Mouse (Mus musculus): ENCODE results near the gene Tbc1d24. TPM values are rescaled to one million over a fixed set of nuclear protein-coding genes. Genes with fewer than 3 reads are reported as not detected.
A peak's percentile ranks its signal among the peaks of the same experiment; 100 is the strongest.

Gene Tbc1d24
- polyA plus RNA-seq, 1 experiment from 2014 or later: 6.9 TPM

- ATAC-seq (ENCODE audit: low read depth) (no peak), DNase-seq (no peak)
- Histone ChIP-seq H3K4me1 (replicated peaks) (peaks cover 37% of the 10 kb centered on the region), H3K4me3 (replicated peaks) (no peak overlapping the region), H3K27me3 (no peaks in the 10 kb centered on the region), H3K36me3 (peaks cover 20% of the 10 kb centered on the region), H3K9me3 (replicated peaks) (no peaks in the 10 kb centered on the region), H3K27ac (no peak overlapping the region), H3K9ac (no peak overlapping the region), H3K4me2 (no peak overlapping the region)
- 71% methylated on average over 5 of the region's 5 CpGs for WGBS (ENCODE audit: insufficient replicate concordance)
Measured at GRCm38 (mm10) chr17:24161466-24161865, 43.9 kb downstream of the Tbc1d24 start.

GRCm38 (mm10) chr17:24157526-24157925 lies 47.8 kb downstream of the Tbc1d24 start:
- H3K36me3 ChIP-seq: peaks cover 7% of the 10 kb centered on the region; the same call in 1 of the 2 replicates
- 95% methylated on average over 4 of the region's 4 CpGs for WGBS (ENCODE audit: insufficient replicate concordance)

GRCm38 (mm10) chr17:24157121-24157520 lies 48.2 kb downstream of the Tbc1d24 start:
- 78% methylated on average over 6 of the region's 6 CpGs for WGBS (ENCODE audit: insufficient replicate concordance)
- Histone ChIP-seq H3K36me3 (peaks cover 7% of the 10 kb centered on the region; the same call in 1 of the 2 replicates), H3K9me3 (replicated peaks) (no peaks in the 10 kb centered on the region)

More at GRCm38 (mm10) chr17:24157526-24157925, 47.8 kb downstream of the Tbc1d24 start:
- Histone ChIP-seq H3K4me3 (replicated peaks) (no peak overlapping the region), H3K27ac (no peak overlapping the region), H3K9me3 (replicated peaks) (no peaks in the 10 kb centered on the region), H3K27me3 (no peaks in the 10 kb centered on the region), H3K9ac (no peak overlapping the region), H3K4me2 (no peak overlapping the region), H3K4me1 (replicated peaks) (peaks cover 39% of the 10 kb centered on the region)
- DNase-seq (no peak), ATAC-seq (ENCODE audit: low read depth) (no peak)

GRCm38 (mm10) chr17:24156394-24156793 lies 49.0 kb downstream of the Tbc1d24 start:
- H3K4me2 ChIP-seq: no peak overlapping the region
- no peak overlapping the region for H3K27ac ChIP-seq
- H3K9me3 ChIP-seq (replicated peaks): no peaks in the 10 kb centered on the region
- DNase-seq: no peak
- ATAC-seq (ENCODE audit: low read depth): no peak
- H3K4me1 ChIP-seq (replicated peaks): peaks cover 38% of the 10 kb centered on the region
- no peaks in the 10 kb centered on the region for H3K27me3 ChIP-seq
- H3K36me3 ChIP-seq: peaks cover 7% of the 10 kb centered on the region; the same call in 1 of the 2 replicates
- H3K4me3 ChIP-seq (replicated peaks): no peak overlapping the region
- H3K9ac ChIP-seq: no peak overlapping the region
- WGBS (ENCODE audit: insufficient replicate concordance): 78% methylated on average over 3 of the region's 3 CpGs

More at GRCm38 (mm10) chr17:24157121-24157520, 48.2 kb downstream of the Tbc1d24 start:
- ATAC-seq (ENCODE audit: low read depth): no peak
- Histone ChIP-seq H3K4me1 (replicated peaks) (peaks cover 38% of the 10 kb centered on the region), H3K4me2 (no peak overlapping the region), H3K9ac (no peak overlapping the region), H3K27me3 (no peaks in the 10 kb centered on the region), H3K4me3 (replicated peaks) (no peak overlapping the region), H3K27ac (no peak overlapping the region)
- no peak for DNase-seq

- Histone ChIP-seq H3K9ac (no peak overlapping the region), H3K9me3 (replicated peaks) (no peaks in the 10 kb centered on the region), H3K27ac (no peak overlapping the region), H3K36me3 (peaks cover 7% of the 10 kb centered on the region; the same call in 1 of the 2 replicates), H3K27me3 (no peaks in the 10 kb centered on the region), H3K4me2 (no peak overlapping the region), H3K4me1 (replicated peaks) (peaks cover 44% of the 10 kb centered on the region), H3K4me3 (replicated peaks) (no peak overlapping the region)
- ATAC-seq (ENCODE audit: low read depth): no peak
- no peak for DNase-seq
- 88% methylated on average over 9 of the region's 9 CpGs for WGBS (ENCODE audit: insufficient replicate concordance)
Measured at GRCm38 (mm10) chr17:24155742-24156141, 49.6 kb downstream of the Tbc1d24 start.

GRCm38 (mm10) chr17:24154463-24154862 lies 50.9 kb downstream of the Tbc1d24 start:
- Histone ChIP-seq H3K27ac (no peak overlapping the region; the same call in 1 of the 2 replicates), H3K36me3 (peaks cover 7% of the 10 kb centered on the region; the same call in 1 of the 2 replicates), H3K4me1 (replicated peaks) (peaks cover 44% of the 10 kb centered on the region), H3K27me3 (no peaks in the 10 kb centered on the region), H3K9ac (no peak overlapping the region), H3K4me3 (replicated peaks) (no peak overlapping the region), H3K4me2 (no peak overlapping the region), H3K9me3 (replicated peaks) (no peaks in the 10 kb centered on the region)
- WGBS (ENCODE audit: insufficient replicate concordance): 66% methylated on average over 3 of the region's 3 CpGs
- ATAC-seq (ENCODE audit: low read depth): no peak
- no peak for DNase-seq

GRCm38 (mm10) chr17:24151890-24152563 lies 53.3 kb downstream of the Tbc1d24 start:
- peak; percentile 89 for DNase-seq
- peak overlapping the region; percentile 71 for H3K9ac ChIP-seq
- peak overlapping the region; percentile 78 for H3K4me2 ChIP-seq
- H3K9me3 ChIP-seq (replicated peaks): no peaks in the 10 kb centered on the region
- peak overlapping the region; percentile 55 for H3K4me3 ChIP-seq (replicated peaks)
- under 1% methylated on average over 26 of the region's 26 CpGs for WGBS (ENCODE audit: insufficient replicate concordance)
- peak overlapping the region; percentile 84 for H3K27ac ChIP-seq
- H3K27me3 ChIP-seq: no peaks in the 10 kb centered on the region
- ATAC-seq (ENCODE audit: low read depth): peak; percentile 99
- peaks cover 44% of the 10 kb centered on the region for H3K4me1 ChIP-seq (replicated peaks)
- 0 out of 2 replicates have a peak, but pooled peaks cover 3% of the 10 kb centered on the region for H3K36me3 ChIP-seq

GRCm38 (mm10) chr17:24151382-24151781 lies 54.0 kb downstream of the Tbc1d24 start:
- Histone ChIP-seq H3K4me2 (peak overlapping the region; percentile 78), H3K4me1 (replicated peaks) (peaks cover 44% of the 10 kb centered on the region), H3K9me3 (replicated peaks) (no peaks in the 10 kb centered on the region), H3K27ac (peak overlapping the region; percentile 84; the same call in 1 of the 2 replicates), H3K36me3 (0 out of 2 replicates have a peak, but pooled peaks cover 3% of the 10 kb centered on the region), H3K27me3 (no peaks in the 10 kb centered on the region), H3K9ac (peak overlapping the region; percentile 71), H3K4me3 (replicated peaks) (peak overlapping the region; percentile 55)
- 18% methylated on average over 7 of the region's 7 CpGs for WGBS (ENCODE audit: insufficient replicate concordance)
- ATAC-seq (ENCODE audit: low read depth): no peak
- no peak for DNase-seq

GRCm38 (mm10) chr17:24150824-24151223 lies 54.5 kb downstream of the Tbc1d24 start, which contains the start of gene Pdpk1:
Gene Pdpk1, minus strand, starts transcription at chr17:24150924.
- Histone ChIP-seq H3K4me3 (replicated peaks) (peak within 1 kb of the TSS; percentile 55), H3K27me3 (no peaks in the 10 kb centered on the region), H3K36me3 (0 out of 2 replicates have a peak, but pooled peaks cover 3% of the 10 kb centered on the region), H3K4me2 (peak within 1 kb of the TSS; percentile 78), H3K9me3 (replicated peaks) (no peaks in the 10 kb centered on the region), H3K9ac (peak within 1 kb of the TSS; percentile 71), H3K4me1 (replicated peaks) (peaks cover 44% of the 10 kb centered on the region), H3K27ac (peak within 1 kb of the TSS; percentile 84)
- ATAC-seq (ENCODE audit: low read depth): no peak
- WGBS (ENCODE audit: insufficient replicate concordance): 84% methylated on average over 2 of the region's 2 CpGs
- no peak for DNase-seq

GRCm38 (mm10) chr17:24149421-24149820 lies 55.9 kb downstream of the Tbc1d24 start:
- Histone ChIP-seq H3K9me3 (replicated peaks) (no peaks in the 10 kb centered on the region), H3K4me3 (replicated peaks) (no peak overlapping the region), H3K9ac (no peak overlapping the region), H3K27ac (no peak overlapping the region), H3K27me3 (no peaks in the 10 kb centered on the region), H3K4me1 (replicated peaks) (peaks cover 35% of the 10 kb centered on the region), H3K4me2 (no peak overlapping the region), H3K36me3 (no peaks in the 10 kb centered on the region)
- WGBS (ENCODE audit: insufficient replicate concordance): 80% methylated on average over 7 of the region's 7 CpGs
- ATAC-seq (ENCODE audit: low read depth) (no peak), DNase-seq (no peak)

GRCm38 (mm10) chr17:24142897-24143296 lies 62.5 kb downstream of the Tbc1d24 start:
- H3K4me3 ChIP-seq (replicated peaks): 0 out of 2 replicates have a peak overlapping the region, but pooled peaks have one; percentile 99
- peaks cover 40% of the 10 kb centered on the region for H3K4me1 ChIP-seq (replicated peaks)
- no peak for DNase-seq
- 51% methylated on average over 2 of the region's 2 CpGs for WGBS (ENCODE audit: insufficient replicate concordance)
- no peaks in the 10 kb centered on the region for H3K27me3 ChIP-seq
- 0 out of 2 replicates have a peak overlapping the region, but pooled peaks have one; percentile 77 for H3K9ac ChIP-seq
- no peaks in the 10 kb centered on the region for H3K36me3 ChIP-seq
- H3K9me3 ChIP-seq (replicated peaks): no peaks in the 10 kb centered on the region
- no peak for ATAC-seq (ENCODE audit: low read depth)
- H3K27ac ChIP-seq: no peak overlapping the region
- 0 out of 2 replicates have a peak overlapping the region, but pooled peaks have one; percentile 80 for H3K4me2 ChIP-seq
